Mouse (Mus musculus): ENCODE results near the gene Psmd9.

GRCm38 (mm10) chr5:123294653-123295052 is 125.4 kb downstream of the Psmd9 start:
- TF ChIP-seq CTCF (IDR thresholded peaks at IDR 0.05; ENCODE audit: extremely low read depth, insufficient read depth, low read length) (no peak), POLR2A (IDR thresholded peaks at IDR 0.05; ENCODE audit: extremely low read depth, insufficient read depth, low read length) (no peak)

Measured in cortical plate, adult 2 months (tissue).